25 mouse cellular contexts compared by ENCODE assay signal in genomic region chr6:125172474-125172873, GRCm38 (mm10). TPM values are rescaled to one million over a fixed set of nuclear protein-coding genes. Genes with fewer than 3 reads are reported as not detected.
DNase-seq lines count a peak whose midpoint lies in the region; ATAC-seq and TF ChIP-seq lines count a peak whose summit lies in the region.
"Had no signal": no experiment of that assay in that cellular context is flagged by ENCODE, and none has a peak within 500 bp of the region (broad histone marks: within the 10 kb centered on the region; RNA-seq: fewer than 3 reads in every experiment).

No protein-coding gene starts in this region.

- H3K4me3 ChIP-seq in liver, adult 2 months (ENCODE audit: insufficient read depth, low read depth, low read length) = no peak overlapping the region
- H3K4me3 ChIP-seq in liver, embryonic 13.5 days (replicated peaks) = no peak overlapping the region
- H3K4me3 ChIP-seq: embryonic facial prominence, embryonic 15.5 days; limb, embryonic 13.5 days; neural tube, embryonic 12.5 days had no signal

- DNase-seq in adrenal gland, postnatal 36 days = peak; percentile 25 to 54
- DNase-seq in adrenal gland, postnatal 25 days = no peak
- peak; percentile 80 for DNase-seq in liver, adult 2 months (ENCODE audit: extremely low read depth, low read depth, low spot score)
- DNase-seq in liver = no peak
- DNase-seq in liver, embryonic 13.5 days = no peak
- no peak for DNase-seq in layer of hippocampus, postnatal 10 days (ENCODE audit: low spot score in 2 of 2)
- DNase-seq in T-cell, adult 2 months (ENCODE audit: low spot score) = no peak
- DNase-seq: cerebellum, adult 11 months; cerebellum, adult 9-11 months; gastrocnemius, postnatal 25 days; heart, postnatal 10 days; kidney, adult 11 months; kidney, postnatal 4 days; lung, postnatal 4 days; midbrain, embryonic 14.5 days; right cerebral cortex, postnatal 14 days; spleen, adult 18-20 months; thymus, postnatal 25 days had no signal

- no peaks in the 10 kb centered on the region for H3K27me3 ChIP-seq in liver, adult 2 months (ENCODE audit: control insufficient read depth, insufficient read depth, low read length)
- H3K27me3 ChIP-seq in liver, embryonic 13.5 days = no peaks in the 10 kb centered on the region
- H3K27me3 ChIP-seq: embryonic facial prominence, embryonic 15.5 days; limb, embryonic 13.5 days; neural tube, embryonic 12.5 days; Patski had no signal

- H3K79me2 ChIP-seq in liver, adult 2 months (ENCODE audit: control insufficient read depth, insufficient read depth, low read length) = no peaks in the 10 kb centered on the region

- H3K9me3 ChIP-seq in liver, embryonic 13.5 days (replicated peaks) = no peaks in the 10 kb centered on the region
- H3K9me3 ChIP-seq: embryonic facial prominence, embryonic 15.5 days; G1E; limb, embryonic 13.5 days; neural tube, embryonic 12.5 days had no signal

- TF ChIP-seq POLR2A in liver, adult 2 months (IDR thresholded peaks at IDR 0.05; ENCODE audit: extremely low read depth, insufficient read depth, low read length) = no peak

- peak; percentile 30; the same call in 1 of the 2 replicates for ATAC-seq in liver, embryonic 13.5 days (ENCODE audit: low read depth)
- ATAC-seq: forebrain, embryonic 14.5 days; hindbrain, postnatal 0 days; Patski had no signal

- H3K27ac ChIP-seq in liver, adult 2 months (replicated peaks; ENCODE audit: insufficient read depth, low read depth, low read length) = no peak overlapping the region
- H3K27ac ChIP-seq in liver, embryonic 13.5 days = 0 out of 2 replicates have a peak overlapping the region, but pooled peaks have one; percentile 35
- H3K27ac ChIP-seq: embryonic facial prominence, embryonic 15.5 days; hindbrain, postnatal 0 days; limb, embryonic 13.5 days; neural tube, embryonic 12.5 days had no signal

- no peak overlapping the region for H3K9ac ChIP-seq in liver, adult 2 months (ENCODE audit: low read depth, low read length)
- H3K9ac ChIP-seq in liver, embryonic 13.5 days = no peak overlapping the region
- H3K9ac ChIP-seq: embryonic facial prominence, embryonic 15.5 days; limb, embryonic 13.5 days; neural tube, embryonic 12.5 days had no signal

- H3K36me3 ChIP-seq in liver, adult 2 months (ENCODE audit: control insufficient read depth, insufficient read depth, low read length) = no peaks in the 10 kb centered on the region
- peaks cover 100% of the 10 kb centered on the region for H3K36me3 ChIP-seq in liver, embryonic 13.5 days

- no peak for TF ChIP-seq CTCF in liver, adult 2 months (IDR thresholded peaks at IDR 0.05; ENCODE audit: low read depth, low read length)

- 32% methylated on average over 2 of the region's 2 CpGs for WGBS in liver, adult 2 months
- WGBS in liver, embryonic 13.5 days (ENCODE audit: insufficient replicate concordance) = 64% methylated on average over 2 of the region's 2 CpGs

- H3K4me2 ChIP-seq in liver, embryonic 13.5 days = no peak overlapping the region
- H3K4me2 ChIP-seq: embryonic facial prominence, embryonic 15.5 days; limb, embryonic 13.5 days; neural tube, embryonic 12.5 days had no signal

- H3K4me1 ChIP-seq in liver, adult 2 months (ENCODE audit: control insufficient read depth, insufficient read depth, low read length) = peaks cover 11% of the 10 kb centered on the region; the same call in 1 of the 2 replicates
- peaks cover 27% of the 10 kb centered on the region for H3K4me1 ChIP-seq in liver, embryonic 13.5 days (replicated peaks)

RNA-seq across cellular contexts. Expression of gene Gapdh, which starts 6.2 kb away (rescaled TPM):
- total RNA-seq in adrenal gland, postnatal 36 days (2021) = 1,000 to 10,000 TPM; 2,066 to 3,178 TPM
- 1,475 and 1,510 TPM in 2 replicates for total RNA-seq in adrenal gland, postnatal 25 days (2021)
- total RNA-seq in liver, adult 2 months (2014; rRNA removed) = 1,072 and 1,474 TPM in 2 replicates
- 2,601 and 2,951 TPM in 2 replicates for polyA plus RNA-seq in liver, adult 2 months (2012; rRNA removed)
- 1,179 and 1,220 TPM in 2 replicates for polyA plus RNA-seq in liver, embryonic 13.5 days (2015; fragmentation: Nextera tagmentation; extraction: Ambion mirVana)
- total RNA-seq in layer of hippocampus, postnatal 10 days (2021) = 1,000 to 10,000 TPM; 1,523 to 1,789 TPM

RNA-seq across cellular contexts. Expression of gene Ncapd2, which starts 19.0 kb away (rescaled TPM):
- 10 to 100 TPM; 18.5 to 25.6 TPM for total RNA-seq in adrenal gland, postnatal 36 days (2021)
- 35.6 and 48.3 TPM in 2 replicates for total RNA-seq in adrenal gland, postnatal 25 days (2021)
- 2.4 and 4.6 TPM in 2 replicates for total RNA-seq in liver, adult 2 months (2014; rRNA removed)
- polyA plus RNA-seq in liver, adult 2 months (2012; rRNA removed) = 3.5 and 5.3 TPM in 2 replicates
- polyA plus RNA-seq in liver, embryonic 13.5 days (2015; fragmentation: Nextera tagmentation; extraction: Ambion mirVana) = 94.5 and 101 TPM in 2 replicates
- total RNA-seq in layer of hippocampus, postnatal 10 days (2021) = 10 to 100 TPM; 31.8 to 36.1 TPM

RNA-seq across cellular contexts. Expression of gene Mrpl51, which starts 19.1 kb away (rescaled TPM):
- total RNA-seq in adrenal gland, postnatal 36 days (2021) = 100 to 1,000 TPM; 176 to 205 TPM
- total RNA-seq in adrenal gland, postnatal 25 days (2021) = 158 and 198 TPM in 2 replicates
- 43.0 and 44.0 TPM in 2 replicates for total RNA-seq in liver, adult 2 months (2014; rRNA removed)
- 69.8 and 72.4 TPM in 2 replicates for polyA plus RNA-seq in liver, adult 2 months (2012; rRNA removed)
- 217 and 225 TPM in 2 replicates for polyA plus RNA-seq in liver, embryonic 13.5 days (2015; fragmentation: Nextera tagmentation; extraction: Ambion mirVana)
- 10 to 100 TPM; 73.5 to 75.9 TPM for total RNA-seq in layer of hippocampus, postnatal 10 days (2021)

RNA-seq across cellular contexts. Expression of gene Iffo1, which starts 27.4 kb away (rescaled TPM):
- 10 to 100 TPM; 18.4 to 21.8 TPM for total RNA-seq in adrenal gland, postnatal 36 days (2021)
- 27.8 and 43.8 TPM in 2 replicates for total RNA-seq in adrenal gland, postnatal 25 days (2021)
- 2.5 and 2.6 TPM in 2 replicates for total RNA-seq in liver, adult 2 months (2014; rRNA removed)
- polyA plus RNA-seq in liver, adult 2 months (2012; rRNA removed) = 7.5 and 9.9 TPM in 2 replicates
- 3.7 and 3.9 TPM in 2 replicates for polyA plus RNA-seq in liver, embryonic 13.5 days (2015; fragmentation: Nextera tagmentation; extraction: Ambion mirVana)
- 10 to 100 TPM; 49.7 to 50.7 TPM for total RNA-seq in layer of hippocampus, postnatal 10 days (2021)

RNA-seq across cellular contexts. Expression of gene Nop2, which starts 40.8 kb away (rescaled TPM):
- 10 to 100 TPM; 39.5 to 64.3 TPM for total RNA-seq in adrenal gland, postnatal 36 days (2021)
- total RNA-seq in adrenal gland, postnatal 25 days (2021) = 36.2 and 44.0 TPM in 2 replicates
- total RNA-seq in liver, adult 2 months (2014; rRNA removed) = 8.2 and 9.7 TPM in 2 replicates
- 7.7 and 11.0 TPM in 2 replicates for polyA plus RNA-seq in liver, adult 2 months (2012; rRNA removed)
- 60.6 and 65.5 TPM in 2 replicates for polyA plus RNA-seq in liver, embryonic 13.5 days (2015; fragmentation: Nextera tagmentation; extraction: Ambion mirVana)
- total RNA-seq in layer of hippocampus, postnatal 10 days (2021) = 10 to 100 TPM; 35.9 to 36.1 TPM

Comparison
In these comparisons a context has a peak if more than half of its experiments do, and no peak if none do; other contexts are left out.
1. DNase-seq: peak in adrenal gland, postnatal 36 days (2 of 2) and liver, adult 2 months (single experiment); none in adrenal gland, postnatal 25 days (single experiment), liver (single experiment), liver, embryonic 13.5 days (single experiment), layer of hippocampus, postnatal 10 days (0 of 2) and T-cell, adult 2 months (single experiment).